Mouse (Mus musculus): ENCODE data around the gene Lce1b. TPM values are rescaled to one million over a fixed set of nuclear protein-coding genes. Genes with fewer than 3 reads are reported as not detected.
"Not testable (repeated sequence)": the region's sequence is repeated elsewhere in the genome, so short reads cannot be mapped to it uniquely, and the experiment has no call there.

Lce1b gene
- polyA plus RNA-seq (2017; shearing (Covaris generic)): not detected

DNA sequence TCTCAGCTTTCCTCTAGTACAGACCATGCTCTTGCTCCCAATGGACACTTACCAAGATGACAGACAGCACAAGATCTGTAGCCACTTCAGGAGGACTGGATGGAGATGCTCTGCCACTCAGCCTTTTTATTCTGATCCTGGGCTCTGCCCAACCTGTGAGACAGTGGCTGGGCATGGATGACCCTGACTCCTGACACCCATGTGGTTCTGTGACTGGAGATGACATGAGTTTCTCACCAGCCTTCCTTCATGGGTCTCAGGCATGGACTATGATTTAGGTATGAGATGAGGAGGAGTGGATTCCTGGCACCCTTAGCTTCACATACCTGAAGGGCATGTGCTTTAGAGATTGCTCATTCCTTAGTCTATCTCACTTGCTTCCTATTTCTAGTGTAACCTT lies at the start of gene Lce1b:
Lce1b (minus strand) TSS at position 101 of the 400 bp plus-strand sequence.
- ATAC-seq: no peak

DNA sequence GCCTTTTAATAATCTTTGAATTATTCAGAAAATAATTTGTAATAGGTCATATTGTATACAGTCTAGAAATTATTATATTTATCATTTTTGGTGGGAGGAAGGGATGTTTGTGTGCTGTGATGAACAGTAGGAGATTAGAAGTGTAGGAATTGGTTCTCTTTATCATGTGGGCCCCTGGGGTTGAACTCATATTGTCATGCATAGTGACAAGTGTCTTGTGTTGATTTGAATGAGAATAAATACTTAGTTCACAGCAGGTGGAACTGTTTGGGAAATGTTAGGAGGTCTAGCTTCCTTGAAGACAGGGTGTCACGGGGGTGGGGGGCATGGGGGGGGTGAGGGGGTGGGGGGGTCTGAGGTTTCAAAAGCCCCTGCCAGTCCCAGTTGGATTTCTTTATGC lies 37.9 kb upstream of the Lce1b start:
- ATAC-seq: no peak

DNA sequence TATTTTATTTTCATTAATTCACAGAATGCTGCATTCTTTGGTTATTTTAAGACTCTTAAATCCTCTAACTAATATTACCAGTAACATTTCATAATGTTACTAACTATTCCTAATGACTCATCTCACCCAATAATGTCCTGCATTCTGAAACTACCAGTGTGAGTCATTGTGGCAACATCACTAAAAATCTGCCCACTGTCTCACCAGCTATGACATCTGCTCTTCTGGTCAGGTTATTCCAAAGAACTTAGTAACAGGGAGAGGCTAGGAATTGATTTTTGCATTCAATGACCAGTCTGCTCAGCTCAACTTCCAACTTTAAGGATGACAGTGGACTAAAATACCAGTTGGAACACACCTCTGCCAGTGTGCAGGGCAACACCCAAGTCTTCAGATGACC lies 35.0 kb upstream of the Lce1b start:
- ATAC-seq: no peak

DNA sequence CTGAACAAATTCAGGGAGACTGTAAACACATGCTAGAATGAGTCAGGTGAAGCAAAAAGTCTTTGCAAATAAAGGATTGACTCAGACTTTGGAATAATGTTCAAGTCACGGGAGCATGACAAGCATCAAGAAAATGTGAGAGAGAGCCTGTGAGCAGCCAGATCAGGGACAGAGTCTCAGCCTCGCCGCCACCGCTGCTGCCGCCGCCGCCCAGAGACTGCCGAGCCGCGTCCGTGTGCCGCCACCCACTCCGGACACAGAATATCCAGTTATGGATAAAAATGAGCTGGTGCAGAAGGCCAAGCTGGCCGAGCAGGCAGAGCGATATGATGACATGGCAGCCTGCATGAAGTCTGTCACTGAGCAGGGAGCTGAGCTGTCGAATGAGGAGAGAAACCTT lies 32.4 kb upstream of the Lce1b start:
- ATAC-seq: not testable (repeated sequence)

DNA sequence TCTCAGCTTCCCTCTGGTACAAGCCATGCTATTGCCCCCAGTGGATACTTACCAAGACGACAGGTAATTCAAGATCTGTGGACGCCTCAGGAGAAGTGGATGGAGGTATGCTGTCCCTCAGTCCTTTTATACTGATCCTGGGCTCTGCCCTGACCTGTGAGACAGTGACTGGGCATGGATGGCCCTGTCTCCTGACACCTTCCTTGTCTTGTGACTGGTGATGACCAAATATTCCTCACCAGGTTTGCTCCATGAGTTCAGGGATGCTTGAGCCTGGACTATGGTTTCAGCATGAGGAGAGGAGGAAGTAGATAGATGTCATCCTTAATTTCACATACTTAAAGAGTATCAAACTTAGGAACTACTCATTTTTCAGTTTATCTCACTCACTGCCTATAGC lies 30.4 kb upstream of the Lce1b start, which contains the start of gene Lce1d:
Lce1d (minus strand) TSS at position 101 of the 400 bp plus-strand sequence.
- ATAC-seq: no peak

DNA sequence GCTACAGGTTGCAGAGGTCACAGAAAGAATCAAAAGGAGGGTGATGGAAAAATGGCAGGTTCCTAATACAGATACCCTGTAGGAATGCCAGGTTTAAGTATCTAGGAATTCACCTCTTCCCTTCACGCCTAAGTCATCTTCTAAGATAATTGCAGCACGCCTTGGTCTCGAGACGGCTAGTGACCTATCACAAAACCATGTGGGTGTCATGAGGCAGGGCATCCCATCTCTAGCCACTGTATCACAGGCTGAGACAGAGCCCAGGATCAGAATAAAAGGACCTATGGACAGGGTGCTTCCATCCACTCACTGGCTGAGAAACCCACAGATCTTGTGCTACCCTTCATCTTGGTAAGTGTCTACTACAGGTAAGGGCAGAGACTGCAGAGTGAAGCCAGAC lies 22.2 kb upstream of the Lce1b start, which contains the start of gene Lce1c:
Lce1c (plus strand) TSS at position 301 of the 400 bp plus-strand sequence.
- ATAC-seq: no peak

DNA sequence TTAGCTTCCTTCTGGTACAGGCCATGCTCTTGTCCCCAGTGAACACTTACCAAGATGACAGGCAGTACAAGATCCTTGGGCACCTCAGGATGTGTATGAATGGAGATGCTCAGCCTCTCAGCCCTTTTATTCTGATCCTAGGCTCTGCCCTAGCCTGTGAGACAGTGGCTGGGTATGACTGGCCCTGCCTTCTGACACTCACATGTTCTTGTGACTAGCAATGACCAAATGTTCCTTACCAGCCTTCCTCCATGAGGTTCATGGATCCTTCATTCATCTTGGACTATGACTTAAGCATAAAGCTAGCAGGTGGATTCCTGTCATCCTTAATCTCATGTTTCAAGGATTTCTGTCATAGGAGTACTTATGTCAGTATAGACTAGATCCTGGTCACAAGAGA lies 13.5 kb upstream of the Lce1b start, which contains the start of gene Lce1a2:
Lce1a2 (minus strand) TSS at position 101 of the 400 bp plus-strand sequence.
- ATAC-seq: no peak

DNA sequence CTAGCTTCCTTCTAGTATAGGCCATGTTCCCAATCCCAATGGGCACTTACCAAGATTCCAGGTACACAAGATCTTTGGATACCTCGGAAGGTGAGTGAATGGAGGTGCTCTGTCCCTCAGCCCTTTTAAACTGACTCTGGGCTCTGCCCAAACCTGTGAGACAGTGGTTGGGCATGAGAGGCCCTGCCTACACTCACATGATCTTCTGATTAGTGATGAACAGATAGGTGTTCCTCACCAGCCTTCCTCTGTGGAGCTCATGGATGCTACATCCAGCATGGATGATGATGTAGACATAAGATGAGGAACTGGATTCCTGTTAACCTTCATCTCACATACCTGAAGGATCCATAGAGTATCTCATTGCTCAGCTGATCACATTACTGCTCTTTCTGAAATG lies 8.5 kb downstream of the Lce1b start, which contains the start of gene Lce1a1:
Lce1a1 (minus strand) TSS at position 101 of the 400 bp plus-strand sequence.
- ATAC-seq: no peak

DNA sequence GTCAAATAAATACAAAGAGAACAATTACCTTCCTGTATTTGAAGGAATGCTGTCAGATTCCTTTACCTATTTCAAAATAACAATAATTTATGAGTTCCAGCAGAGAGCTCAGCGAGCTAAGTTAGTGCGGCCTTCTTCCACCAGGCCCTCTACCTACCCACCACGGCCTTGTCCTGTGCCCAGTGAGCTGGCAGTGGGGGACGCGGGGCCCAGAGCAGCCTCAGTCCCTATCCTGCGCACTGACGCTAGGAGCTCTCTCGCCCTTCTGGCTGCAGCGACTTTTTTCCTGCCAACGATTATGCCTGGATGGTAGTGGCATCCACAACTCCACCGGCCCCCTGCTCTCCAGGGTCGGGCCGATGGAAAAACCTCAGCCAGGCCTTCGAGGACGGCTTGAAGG lies 16.9 kb downstream of the Lce1b start:
- no peak for ATAC-seq

DNA sequence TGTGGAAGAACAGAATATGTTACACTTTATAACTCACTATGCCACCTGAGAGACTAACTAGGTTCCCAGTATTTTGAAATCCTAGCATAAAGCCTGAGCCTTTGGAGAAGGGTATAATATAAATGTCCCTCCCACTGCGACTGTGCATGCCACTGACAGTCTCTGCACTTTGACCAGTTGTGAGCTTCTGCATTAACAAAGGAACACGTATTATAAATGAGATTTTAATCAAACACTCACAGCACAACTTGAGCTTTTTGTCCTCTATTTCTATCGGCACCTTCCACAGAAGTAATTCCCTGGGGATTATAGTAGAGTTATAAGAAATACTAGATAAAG lies 18.1 kb downstream of the Lce1b start:
- ATAC-seq: no peak

DNA sequence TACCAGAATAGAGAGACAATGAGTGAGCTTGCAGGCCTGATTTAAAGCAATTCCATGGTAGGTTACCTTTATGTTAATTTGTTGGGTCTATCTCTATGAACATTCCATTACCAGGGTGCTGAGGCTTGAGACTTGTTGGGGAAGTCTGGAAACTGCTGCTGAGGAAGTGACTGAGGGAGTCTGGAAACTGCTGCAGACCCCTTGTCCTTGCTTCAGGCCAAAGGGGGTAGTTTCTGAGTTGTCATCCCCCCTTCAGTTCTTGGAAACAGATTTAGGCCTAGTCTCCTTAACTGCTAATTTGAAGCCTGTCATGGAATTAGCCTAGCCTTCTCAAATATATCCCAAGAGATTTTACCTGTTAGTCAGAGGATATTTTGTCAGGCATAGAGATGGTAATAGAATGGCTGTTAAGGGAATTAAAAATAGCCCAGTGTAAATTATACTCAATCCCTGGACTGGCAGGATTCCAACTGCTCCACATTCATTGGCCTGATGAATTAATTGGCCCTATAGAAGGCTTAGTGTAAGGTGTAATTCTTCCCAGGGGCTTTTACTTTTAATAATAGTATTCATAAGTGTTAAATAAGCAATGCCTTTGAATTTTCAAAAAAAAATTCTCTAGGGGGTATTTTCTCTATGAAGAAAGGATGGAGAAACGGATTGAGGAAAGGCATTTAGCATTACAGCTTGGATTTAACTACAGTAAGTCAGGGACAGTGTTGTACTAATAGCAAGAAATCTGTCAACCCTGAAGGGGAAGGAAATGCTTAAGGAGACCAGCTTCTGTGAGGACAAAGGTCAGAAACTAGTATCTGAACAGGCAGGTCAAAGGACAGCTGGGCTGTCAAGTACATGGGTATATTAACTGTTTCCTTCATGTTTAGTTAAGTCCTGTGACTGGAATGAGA lies 18.7 kb downstream of the Lce1b start:
- no peak for ATAC-seq

DNA sequence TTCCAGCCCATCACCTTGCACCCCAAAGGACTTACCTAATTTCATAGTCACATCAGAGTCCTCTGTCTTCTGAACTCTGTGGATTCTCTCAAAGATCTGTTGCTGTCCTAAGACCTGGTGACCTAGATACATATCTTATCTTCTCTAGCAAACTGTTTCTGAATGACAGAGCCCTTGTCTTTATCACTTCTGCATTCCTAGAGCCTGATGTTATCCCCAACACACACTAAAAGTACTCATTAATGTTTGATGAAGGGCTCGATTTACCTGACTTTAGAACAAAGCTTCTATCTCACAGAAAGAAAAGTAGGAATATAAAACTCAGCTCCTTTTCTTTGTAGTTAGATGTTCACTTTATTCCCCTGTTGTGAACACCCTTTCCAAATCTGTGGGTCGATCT lies 35.2 kb downstream of the Lce1b start, which contains the start of gene Lce6a:
Lce6a (minus strand) TSS at position 101 of the 400 bp plus-strand sequence.
- no peak for ATAC-seq

DNA sequence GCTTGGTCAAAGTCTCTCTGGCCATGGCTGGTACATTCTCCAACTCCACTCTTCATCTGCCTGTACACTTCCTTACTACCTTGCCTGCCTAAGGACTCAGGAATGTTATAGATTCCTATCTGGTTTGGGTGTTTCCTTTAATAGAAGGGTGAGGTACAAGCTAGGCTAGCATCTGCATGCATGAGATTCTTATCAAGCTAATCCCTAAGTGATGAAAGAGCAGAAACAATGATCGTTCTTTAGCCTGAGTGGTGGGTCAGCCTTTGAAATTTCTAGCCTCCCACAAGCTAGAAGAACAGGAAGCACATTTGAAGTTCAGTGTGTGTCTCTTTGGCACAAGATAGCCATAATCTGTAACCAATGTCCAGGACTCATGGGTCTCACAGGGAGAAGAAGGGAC lies 46.9 kb downstream of the Lce1b start:
- ATAC-seq: no peak

DNA sequence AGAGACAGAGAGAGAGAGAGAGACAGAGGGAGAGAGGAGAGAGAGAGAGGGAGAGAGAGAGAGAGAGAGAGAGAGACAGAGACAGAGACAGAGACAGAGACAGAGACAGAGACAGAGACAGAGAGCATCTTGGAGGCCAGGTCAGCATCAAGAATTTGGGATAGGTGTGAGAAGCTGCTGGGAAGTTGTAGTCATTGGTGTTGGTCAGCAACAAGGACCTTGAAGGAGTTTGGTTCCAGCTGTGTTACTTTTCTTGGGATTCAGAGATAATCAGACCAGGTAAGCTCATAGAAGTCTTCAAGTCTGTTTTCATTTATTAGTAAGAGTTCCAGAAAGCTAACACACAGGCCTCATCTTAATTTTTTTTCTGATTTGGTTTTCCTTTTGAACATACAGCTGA lies 49.3 kb downstream of the Lce1b start, which contains the start of gene 2210017I01Rik:
2210017I01Rik (minus strand) TSS at position 101 of the 400 bp plus-strand sequence.
- ATAC-seq: no peak

Other genes with a start within 250 kb of the Lce1b start
- gene Sprr2i, start 248.9 kb downstream of the Lce1b start, polyA plus RNA-seq (2017; shearing (Covaris generic)): not detected
- not detected for gene Sprr2j-ps, start 238.8 kb downstream of the Lce1b start, polyA plus RNA-seq (2017; shearing (Covaris generic))
- 10 to 100 TPM in 1 of 2 experiments, 1 to 10 TPM in 1; 8.6 to 10.3 TPM for gene Gm9774, start 227.5 kb downstream of the Lce1b start, polyA plus RNA-seq (2017; shearing (Covaris generic))
- not detected for gene Sprr2k, start 224.3 kb downstream of the Lce1b start, polyA plus RNA-seq (2017; shearing (Covaris generic))
- gene Sprr1b, start 218.1 kb downstream of the Lce1b start, polyA plus RNA-seq (2017; shearing (Covaris generic)): not detected
- gene Sprr3, start 198.2 kb downstream of the Lce1b start, polyA plus RNA-seq (2017; shearing (Covaris generic)): not detected
- gene Sprr1a, start 171.0 kb downstream of the Lce1b start, polyA plus RNA-seq (2017; shearing (Covaris generic)): not detected
- gene Sprr4, start 156.4 kb downstream of the Lce1b start, polyA plus RNA-seq (2017; shearing (Covaris generic)): not detected
- gene 2310046K23Rik, start 122.4 kb downstream of the Lce1b start, polyA plus RNA-seq (2017; shearing (Covaris generic)): not detected
- not detected for gene Ivl, start 83.2 kb downstream of the Lce1b start, polyA plus RNA-seq (2017; shearing (Covaris generic))
- gene Smcp, start 67.9 kb downstream of the Lce1b start, polyA plus RNA-seq (2017; shearing (Covaris generic)): not detected
- not detected for gene 2210017I01Rik, start 49.4 kb downstream of the Lce1b start, polyA plus RNA-seq (2017; shearing (Covaris generic))
- gene Lce6a, start 35.3 kb downstream of the Lce1b start, polyA plus RNA-seq (2017; shearing (Covaris generic)): not detected
- gene Lce1a1, start 8.6 kb downstream of the Lce1b start, polyA plus RNA-seq (2017; shearing (Covaris generic)): not detected
- not detected for gene Lce1a2, start 13.4 kb upstream of the Lce1b start, polyA plus RNA-seq (2017; shearing (Covaris generic))
- not detected for gene Lce1c, start 22.3 kb upstream of the Lce1b start, polyA plus RNA-seq (2017; shearing (Covaris generic))
- not detected for gene Lce1d, start 30.3 kb upstream of the Lce1b start, polyA plus RNA-seq (2017; shearing (Covaris generic))
- gene Lce1e, start 52.1 kb upstream of the Lce1b start, polyA plus RNA-seq (2017; shearing (Covaris generic)): not detected
- gene Lce1f, start 63.4 kb upstream of the Lce1b start, polyA plus RNA-seq (2017; shearing (Covaris generic)): not detected
- not detected for gene Gm38119, start 82.2 kb upstream of the Lce1b start, polyA plus RNA-seq (2017; shearing (Covaris generic))
- not detected for gene Lce1g, start 95.4 kb upstream of the Lce1b start, polyA plus RNA-seq (2017; shearing (Covaris generic))
- not detected for gene Lce1h, start 108.1 kb upstream of the Lce1b start, polyA plus RNA-seq (2017; shearing (Covaris generic))
- not detected for gene Lce1i, start 122.0 kb upstream of the Lce1b start, polyA plus RNA-seq (2017; shearing (Covaris generic))
- gene Lce1j, start 133.6 kb upstream of the Lce1b start, polyA plus RNA-seq (2017; shearing (Covaris generic)): not detected
- not detected for gene Lce1k, start 151.0 kb upstream of the Lce1b start, polyA plus RNA-seq (2017; shearing (Covaris generic))
- not detected for gene Kprp, start 170.3 kb upstream of the Lce1b start, polyA plus RNA-seq (2017; shearing (Covaris generic))
- gene Lce1l, start 194.4 kb upstream of the Lce1b start, polyA plus RNA-seq (2017; shearing (Covaris generic)): not detected
- not detected for gene 2310050C09Rik, start 213.3 kb upstream of the Lce1b start, polyA plus RNA-seq (2017; shearing (Covaris generic))

Data from activated CD4-positive, CD25-positive, alpha-beta regulatory T cell, adult 4 months (primary cell).